Mouse (Mus musculus) heart, postnatal 36 days (tissue): ENCODE results near the gene Obox5. TPM values are rescaled to one million over a fixed set of nuclear protein-coding genes. Genes with fewer than 3 reads are reported as not detected.
"Not testable (repeated sequence)": the region's sequence is repeated elsewhere in the genome, so short reads cannot be mapped to it uniquely, and the experiment has no call there.

Experiments
- DNase-seq, 2 experiments: peaks; one replicate each; pipeline ENCODE4 v3.0.0; 2021 to 2022
- intact Hi-C: fragments of 180-260 bp; cut with DNase I; formaldehyde crosslinking; loops from one replicate; pipeline ENCODE4 v1.15.1; 2025
- total RNA-seq, 2 experiments: library from RNA; stranded (reverse); gene quantifications; 2 replicates each; pipeline ENCODE4 v1.2.3; 2021

Obox5 gene
- not detected for total RNA-seq

DNA sequence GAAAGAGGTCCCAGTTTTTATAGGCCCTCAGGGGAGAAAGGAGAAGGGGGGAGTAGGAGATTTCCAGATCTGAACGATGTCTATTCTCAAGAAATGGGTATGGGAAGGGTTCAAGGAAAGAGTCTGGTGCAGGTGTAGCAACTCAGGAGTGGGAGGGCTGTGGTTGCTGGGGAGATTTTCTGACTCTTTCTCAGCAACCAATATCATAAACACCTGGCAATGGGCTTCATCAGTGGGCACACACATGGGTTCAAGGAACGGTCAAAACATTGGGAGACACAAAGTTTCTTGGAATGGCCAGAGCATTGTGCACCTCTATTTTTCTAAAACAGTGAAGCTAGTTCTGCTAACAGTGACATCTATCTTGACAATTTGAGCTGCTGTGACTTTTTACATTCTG lies at the start of gene Obox5:
TSS of gene Obox5 (plus strand) at position 301 of the 400 bp plus-strand sequence.
- intact Hi-C loops, DNase-seq: not testable (repeated sequence)

DNA sequence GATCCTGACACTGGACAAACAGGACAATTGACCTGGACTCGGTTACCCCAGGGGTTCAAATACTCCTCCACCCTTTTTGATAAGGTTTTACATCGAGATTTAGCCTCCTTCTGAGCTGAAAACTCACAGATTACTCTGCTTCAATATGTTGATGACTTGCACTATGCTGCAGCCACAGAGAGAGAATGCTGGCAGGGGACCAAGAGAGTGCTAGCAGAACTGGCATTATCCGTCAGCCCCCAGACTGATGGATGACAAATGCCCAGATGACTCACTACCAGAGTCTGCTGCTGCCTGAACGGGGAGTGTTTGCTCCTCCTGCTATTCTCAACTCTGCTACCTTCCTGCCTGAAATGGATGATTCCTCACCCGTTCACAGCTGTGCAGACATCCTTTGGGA lies 635 bp upstream of the Obox5 start:
- DNase-seq, intact Hi-C loops: not testable (repeated sequence)

Other genes with a start within 250 kb of the Obox5 start
- not detected for gene Obox3, start 110.2 kb upstream of the Obox5 start, total RNA-seq
- not detected for gene Obox6, start 89.5 kb downstream of the Obox5 start, total RNA-seq
- gene Crx, start 129.8 kb downstream of the Obox5 start, total RNA-seq, result not detected
- not detected for gene Crxos, start 132.5 kb downstream of the Obox5 start, total RNA-seq
- gene Selenow, start 172.3 kb downstream of the Obox5 start, total RNA-seq, result 100 to 1,000 TPM; 169 to 178 TPM
- gene Nop53, start 195.9 kb downstream of the Obox5 start, total RNA-seq, result 100 to 1,000 TPM; 137 to 141 TPM
- gene Ehd2, start 217.4 kb downstream of the Obox5 start, total RNA-seq, result 100 to 1,000 TPM in 1 of 2 experiments, 10 to 100 TPM in 1; 93.1 to 131 TPM